Mouse (Mus musculus) midbrain, embryonic 14.5 days (tissue): ENCODE measurements around the gene Relt. TPM values are rescaled to one million over a fixed set of nuclear protein-coding genes. Genes with fewer than 3 reads are reported as not detected.

ENCODE experiments used
- ATAC-seq: fragments of 200-750 bp; cut with Nextera tagmentation; 2 replicates; pipeline ENCODE4 v1.8.0; 2017; ENCODE audit warnings: moderate number of reproducible peaks, moderate library complexity; ENCODE audit not compliant: low FRiP score, low TSS enrichment
- DNase-seq: peaks from one replicate; pipeline ENCODE4 v3.0.0-alpha.2; 2015
- H3K27ac ChIP-seq: fragments of 300-500 bp; sonication (generic); replicated peaks from 2 replicates; pipeline ENCODE4 v1.5.1; 2014; ENCODE audit warnings: mild to moderate bottlenecking, low read depth, low read length, moderate library complexity
- H3K27me3 ChIP-seq: fragments of 300-500 bp; sonication (generic); 2 replicates; pipeline ENCODE4 v1.6.1; 2014; ENCODE audit warnings: low read length, control low read depth, mixed read lengths; ENCODE audit not compliant: control insufficient read depth, insufficient read depth
- H3K36me3 ChIP-seq: fragments of 300-500 bp; sonication (generic); 2 replicates; pipeline ENCODE4 v1.6.1; 2014; ENCODE audit warnings: low read length, control low read depth; ENCODE audit not compliant: control insufficient read depth, insufficient read depth
- H3K4me1 ChIP-seq: fragments of 300-500 bp; sonication (generic); 2 replicates; pipeline ENCODE4 v1.6.1; 2014; ENCODE audit warnings: mild to moderate bottlenecking, antibody characterized with exemption, low read length, control low read depth; ENCODE audit not compliant: control insufficient read depth, insufficient read depth
- H3K4me2 ChIP-seq: fragments of 300-500 bp; sonication (generic); 2 replicates; pipeline ENCODE4 v1.6.1; 2014; ENCODE audit warnings: mild to moderate bottlenecking, low read length, moderate library complexity
- H3K4me3 ChIP-seq: fragments of 300-500 bp; sonication (generic); replicated peaks from 2 replicates; pipeline ENCODE4 v1.5.1; 2014; ENCODE audit warnings: low read depth, low read length
- H3K9ac ChIP-seq: fragments of 300-500 bp; sonication (generic); replicated peaks from 2 replicates; pipeline ENCODE4 v1.6.1; 2014; ENCODE audit warnings: mild to moderate bottlenecking, low read length, moderate library complexity
- H3K9me3 ChIP-seq: fragments of 300-500 bp; sonication (generic); 2 replicates; pipeline ENCODE4 v1.6.1; 2016; ENCODE audit warnings: low read length, control low read depth, mixed read lengths; ENCODE audit not compliant: control insufficient read depth
- WGBS: fragments of 180-500 bp; shearing (Covaris S2); extraction: QIAGEN DNeasy Blood & Tissue Kit; methylation state at CpG from one replicate; pipeline ENCODE4 v1.1.7; 2014; 5-methylcytosine and 5-hydroxymethylcytosine counted together
- polyA plus RNA-seq: library from polyadenylated mRNA; unstranded; fragments of >200 nt; fragmentation: Nextera tagmentation; extraction: Ambion mirVana; gene quantifications from 2 replicates; pipeline ENCODE4 v1.2.1, GENCODE M21; 2014

The Relt gene
- polyA plus RNA-seq, 1 experiment from 2014 or later, result 4.5 TPM

DNA sequence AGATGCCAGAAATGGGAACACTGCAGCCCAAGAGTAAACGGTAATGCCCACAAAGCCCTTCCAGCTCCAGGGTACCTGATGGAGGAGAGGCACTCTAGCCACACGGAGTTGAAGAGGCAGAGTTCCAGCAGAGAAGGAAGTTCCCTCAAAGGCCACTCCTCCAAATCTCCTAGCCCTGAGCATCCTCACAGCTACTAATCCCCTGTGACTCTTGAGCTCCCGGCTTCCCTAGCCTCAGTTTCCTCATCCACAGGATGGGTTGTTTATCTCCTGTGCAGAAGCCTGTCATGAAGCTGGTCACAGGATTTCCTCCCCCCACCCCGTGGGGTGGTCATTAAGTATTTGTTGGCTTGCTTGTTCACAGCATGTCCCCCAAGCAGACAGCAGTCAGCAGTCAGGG is 7.9 kb downstream of the Relt start:
- Histone ChIP-seq H3K27ac (no peak overlapping the region), H3K36me3 (no peaks in the 10 kb centered on the region), H3K4me3 (no peak overlapping the region), H3K27me3 (no peaks in the 10 kb centered on the region), H3K4me1 (peaks cover 4% of the 10 kb centered on the region; the same call in 1 of the 2 replicates), H3K9ac (no peak overlapping the region), H3K9me3 (no peaks in the 10 kb centered on the region), H3K4me2 (no peak overlapping the region)
- DNase-seq, result no peak
- ATAC-seq, result no peak
- 48% methylated on average over 4 of the region's 4 CpGs for WGBS

GRCm38 (mm10) chr7:100854861-100855260 is 8.4 kb downstream of the Relt start:
- DNase-seq (no peak), ATAC-seq (no peak)
- H3K27ac ChIP-seq, result no peak overlapping the region
- no peak overlapping the region for H3K4me3 ChIP-seq
- no peaks in the 10 kb centered on the region for H3K36me3 ChIP-seq
- 74% methylated on average over 5 of the region's 5 CpGs for WGBS
- H3K4me1 ChIP-seq, result peaks cover 4% of the 10 kb centered on the region; the same call in 1 of the 2 replicates
- no peaks in the 10 kb centered on the region for H3K27me3 ChIP-seq
- H3K9ac ChIP-seq, result no peak overlapping the region
- H3K4me2 ChIP-seq, result no peak overlapping the region
- H3K9me3 ChIP-seq, result no peaks in the 10 kb centered on the region

GRCm38 (mm10) chr7:100854137-100854814 is 9.0 kb downstream of the Relt start:
- no peak for ATAC-seq
- Histone ChIP-seq H3K36me3 (no peaks in the 10 kb centered on the region), H3K4me3 (no peak overlapping the region), H3K4me2 (no peak overlapping the region), H3K9ac (no peak overlapping the region), H3K27me3 (no peaks in the 10 kb centered on the region), H3K27ac (no peak overlapping the region), H3K9me3 (no peaks in the 10 kb centered on the region), H3K4me1 (peaks cover 4% of the 10 kb centered on the region; the same call in 1 of the 2 replicates)
- no peak for DNase-seq
- 55% methylated on average over 6 of the region's 6 CpGs for WGBS

- DNase-seq (no peak), ATAC-seq (no peak)
- Histone ChIP-seq H3K9ac (no peak overlapping the region), H3K4me1 (peaks cover 4% of the 10 kb centered on the region; the same call in 1 of the 2 replicates), H3K9me3 (no peaks in the 10 kb centered on the region), H3K4me3 (no peak overlapping the region), H3K27ac (no peak overlapping the region), H3K4me2 (no peak overlapping the region), H3K27me3 (no peaks in the 10 kb centered on the region), H3K36me3 (no peaks in the 10 kb centered on the region)
- WGBS, result 89% methylated on average over 3 of the region's 3 CpGs
These were observed 9.8 kb downstream of the Relt start for GRCm38 (mm10) chr7:100853396-100853795.

DNA sequence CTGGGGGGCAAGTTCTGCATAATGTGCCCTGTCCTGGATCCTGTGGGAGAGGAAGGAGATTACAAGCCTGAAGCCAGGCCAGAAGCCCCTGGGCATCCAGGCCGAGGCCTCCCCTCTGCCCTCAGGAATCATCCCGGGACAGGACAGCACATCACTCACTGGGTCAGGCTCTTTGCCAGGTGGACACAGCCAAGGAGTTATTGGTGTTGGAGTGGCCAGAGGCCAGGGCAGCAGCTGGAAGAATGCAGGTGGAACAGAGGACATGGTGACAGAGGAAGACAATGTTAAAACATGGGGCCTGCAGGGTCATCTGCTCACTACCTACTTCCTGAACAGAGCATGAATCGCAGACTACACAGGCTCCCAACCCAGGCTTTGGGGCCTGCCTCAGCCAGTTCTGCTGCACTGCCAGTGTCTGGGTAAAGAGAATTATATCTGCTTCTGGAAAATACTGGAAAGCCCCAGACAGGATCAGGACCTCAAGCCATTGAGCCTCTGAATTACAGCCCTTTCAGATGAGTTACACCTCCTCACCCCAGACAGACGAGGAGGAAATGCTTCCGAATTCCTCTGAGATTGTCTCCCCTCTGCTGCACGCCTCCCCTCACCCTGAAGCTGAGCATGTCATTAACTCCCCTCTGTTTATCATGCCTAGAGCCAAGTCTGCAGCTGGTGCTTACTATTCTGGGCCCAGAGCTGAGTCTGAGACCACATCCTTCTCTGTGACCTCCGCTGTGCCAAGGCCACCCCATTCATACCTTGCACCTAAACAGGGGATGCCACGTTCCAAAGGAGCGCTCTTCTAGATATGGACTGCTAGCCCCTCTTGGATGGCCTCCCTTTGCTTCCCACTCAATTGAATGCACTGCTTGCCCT is 11.5 kb downstream of the Relt start:
- peaks cover 4% of the 10 kb centered on the region; the same call in 1 of the 2 replicates for H3K4me1 ChIP-seq
- H3K27ac ChIP-seq, result 0 out of 2 replicates have a peak overlapping the region, but pooled peaks have one; percentile 9
- H3K9ac ChIP-seq, result no peak overlapping the region
- no peaks in the 10 kb centered on the region for H3K36me3 ChIP-seq
- DNase-seq (no peak), ATAC-seq (no peak)
- H3K9me3 ChIP-seq, result no peaks in the 10 kb centered on the region
- 74% methylated on average over 9 of the region's 9 CpGs for WGBS
- no peak overlapping the region for H3K4me3 ChIP-seq
- H3K27me3 ChIP-seq, result no peaks in the 10 kb centered on the region
- no peak overlapping the region for H3K4me2 ChIP-seq

- DNase-seq, result no peak
- no peak overlapping the region for H3K4me3 ChIP-seq
- 91% methylated on average over 2 of the region's 2 CpGs for WGBS
These were observed 13.7 kb downstream of the Relt start for GRCm38 (mm10) chr7:100849508-100849907.

GRCm38 (mm10) chr7:100848744-100849143 is 14.5 kb downstream of the Relt start:
- no peaks in the 10 kb centered on the region for H3K9me3 ChIP-seq
- H3K4me3 ChIP-seq, result no peak overlapping the region
- no peaks in the 10 kb centered on the region for H3K27me3 ChIP-seq
- WGBS, result 28% methylated on average over 6 of the region's 6 CpGs
- DNase-seq (peak; percentile 76), ATAC-seq (no peak)
- no peaks in the 10 kb centered on the region for H3K36me3 ChIP-seq
- H3K4me2 ChIP-seq, result no peak overlapping the region
- H3K9ac ChIP-seq, result no peak overlapping the region
- H3K4me1 ChIP-seq, result peaks cover 4% of the 10 kb centered on the region; the same call in 1 of the 2 replicates
- H3K27ac ChIP-seq, result no peak overlapping the region

More at GRCm38 (mm10) chr7:100849508-100849907, 13.7 kb downstream of the Relt start:
- H3K36me3 ChIP-seq, result no peaks in the 10 kb centered on the region
- H3K4me2 ChIP-seq, result no peak overlapping the region
- H3K9ac ChIP-seq, result no peak overlapping the region
- no peak overlapping the region for H3K27ac ChIP-seq
- no peaks in the 10 kb centered on the region for H3K27me3 ChIP-seq
- H3K4me1 ChIP-seq, result peaks cover 4% of the 10 kb centered on the region; the same call in 1 of the 2 replicates
- no peak for ATAC-seq
- H3K9me3 ChIP-seq, result no peaks in the 10 kb centered on the region

DNA sequence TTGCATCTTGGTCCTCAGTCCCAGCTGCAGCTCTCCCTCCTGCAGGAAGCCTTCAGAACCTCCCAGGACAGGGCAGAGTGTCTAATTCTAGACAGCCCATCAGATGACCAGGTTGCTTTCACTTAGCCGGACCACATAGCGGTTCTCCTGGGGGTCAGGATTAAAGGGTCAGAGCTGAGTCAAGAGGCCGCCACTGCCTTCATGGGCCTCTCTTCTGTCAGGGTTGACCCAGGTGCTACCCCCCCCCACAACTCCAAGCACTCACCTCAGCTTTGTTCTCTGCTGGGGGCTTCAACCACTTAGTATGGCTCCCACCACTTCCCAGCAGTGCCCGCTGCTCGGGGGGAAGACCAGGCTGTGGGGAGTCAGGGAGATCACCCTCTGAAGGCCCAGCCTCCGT is 16.1 kb downstream of the Relt start:
- peaks cover 4% of the 10 kb centered on the region; the same call in 1 of the 2 replicates for H3K4me1 ChIP-seq
- no peak overlapping the region for H3K27ac ChIP-seq
- no peaks in the 10 kb centered on the region for H3K27me3 ChIP-seq
- H3K36me3 ChIP-seq, result 0 out of 2 replicates have a peak, but pooled peaks cover 2% of the 10 kb centered on the region
- no peaks in the 10 kb centered on the region for H3K9me3 ChIP-seq
- ATAC-seq, result no peak
- H3K9ac ChIP-seq, result no peak overlapping the region
- H3K4me2 ChIP-seq, result no peak overlapping the region
- no peak for DNase-seq
- 83% methylated on average over 6 of the region's 6 CpGs for WGBS
- H3K4me3 ChIP-seq, result no peak overlapping the region
